In the genomic region with DNA sequence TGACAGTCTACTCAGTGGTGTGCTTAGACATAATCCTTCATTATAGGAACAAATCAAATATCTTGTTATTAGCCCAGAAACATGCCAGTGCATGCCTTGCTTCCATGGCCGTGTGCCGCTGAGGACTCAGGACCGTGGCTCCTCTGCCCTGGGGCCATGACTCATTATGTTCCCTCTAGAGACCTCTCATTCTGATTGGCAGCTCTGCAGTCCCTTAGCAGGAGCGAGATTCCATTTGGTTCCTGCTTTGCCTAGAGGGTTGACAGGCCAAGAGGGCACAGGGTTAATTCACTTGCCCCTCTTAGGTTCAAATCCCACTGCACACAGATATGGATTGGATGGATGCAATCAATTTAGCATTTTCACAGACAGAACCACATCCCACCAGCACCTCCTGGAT, we compare ENCODE assay signal across 26 mouse cellular contexts.
DNase-seq lines count a peak whose midpoint lies in the region; ATAC-seq and TF ChIP-seq lines count a peak whose summit lies in the region.
"Had no signal": no experiment of that assay in that cellular context is flagged by ENCODE, and none has a peak within 500 bp of the region (broad histone marks: within the 10 kb centered on the region; RNA-seq: fewer than 3 reads in every experiment).

No protein-coding gene starts in this region.

- H3K9me3 ChIP-seq in intestine, embryonic 14.5 days (ENCODE audit: control insufficient read depth, low read length) = no peaks in the 10 kb centered on the region
- no peaks in the 10 kb centered on the region for H3K9me3 ChIP-seq in intestine, embryonic 16.5 days (ENCODE audit: control insufficient read depth, low read length)
- H3K9me3 ChIP-seq in ES-Bruce4 (replicated peaks; ENCODE audit: control insufficient read depth, insufficient read depth, low read length, poor library complexity, severe bottlenecking) = no peaks in the 10 kb centered on the region
- no peaks in the 10 kb centered on the region for H3K9me3 ChIP-seq in embryonic facial prominence, embryonic 10.5 days
- H3K9me3 ChIP-seq: hindbrain, embryonic 10.5 days; limb, embryonic 13.5 days; liver, embryonic 13.5 days; neural tube, embryonic 12.5 days; stomach, embryonic 15.5 days had no signal

- no peaks in the 10 kb centered on the region for H3K36me3 ChIP-seq in intestine, embryonic 14.5 days (ENCODE audit: control insufficient read depth, insufficient read depth, low read length)
- no peaks in the 10 kb centered on the region for H3K36me3 ChIP-seq in intestine, embryonic 16.5 days (ENCODE audit: control insufficient read depth, insufficient read depth, low read length)
- no peaks in the 10 kb centered on the region for H3K36me3 ChIP-seq in ES-Bruce4 (ENCODE audit: control insufficient read depth, insufficient read depth, low read length, poor library complexity, severe bottlenecking)
- H3K36me3 ChIP-seq in embryonic facial prominence, embryonic 10.5 days (replicated peaks) = no peaks in the 10 kb centered on the region
- H3K36me3 ChIP-seq: hindbrain, embryonic 10.5 days; limb, embryonic 13.5 days; liver, embryonic 13.5 days; neural tube, embryonic 12.5 days; stomach, embryonic 15.5 days had no signal

- WGBS in intestine, embryonic 14.5 days = 79% methylated on average over 4 of the region's 4 CpGs
- 78% methylated on average over 4 of the region's 4 CpGs for WGBS in intestine, embryonic 16.5 days
- WGBS in embryonic facial prominence, embryonic 10.5 days = 42% methylated on average over 4 of the region's 4 CpGs

- H3K4me1 ChIP-seq in intestine, embryonic 14.5 days (replicated peaks; ENCODE audit: control insufficient read depth, insufficient read depth, low read length) = no peaks in the 10 kb centered on the region
- H3K4me1 ChIP-seq in intestine, embryonic 16.5 days (ENCODE audit: control insufficient read depth, insufficient read depth, low read length) = no peaks in the 10 kb centered on the region
- H3K4me1 ChIP-seq in ES-Bruce4 (ENCODE audit: control insufficient read depth, insufficient read depth, low read length) = no peaks in the 10 kb centered on the region
- H3K4me1 ChIP-seq in embryonic facial prominence, embryonic 10.5 days = peaks cover 12% of the 10 kb centered on the region
- H3K4me1 ChIP-seq: limb, embryonic 13.5 days; liver, embryonic 13.5 days; neural tube, embryonic 12.5 days; stomach, embryonic 15.5 days had no signal

- ATAC-seq in intestine, embryonic 14.5 days (replicated peaks; ENCODE audit: low FRiP score, low TSS enrichment, low read depth) = no peak
- no peak for ATAC-seq in intestine, embryonic 16.5 days
- ATAC-seq: forebrain, embryonic 16.5 days had no signal

- no peak for TF ChIP-seq POLR2A in ES-Bruce4 (IDR thresholded peaks at IDR 0.05; ENCODE audit: insufficient read depth, low read length)

- TF ChIP-seq EP300 in ES-Bruce4 (IDR thresholded peaks at IDR 0.05; ENCODE audit: insufficient read depth, low read depth, low read length) = no peak

- H3K9ac ChIP-seq in intestine, embryonic 14.5 days (ENCODE audit: low read length) = no peak overlapping the region
- H3K9ac ChIP-seq in intestine, embryonic 16.5 days (ENCODE audit: low read depth, low read length) = no peak overlapping the region
- peak overlapping the region; percentile 56 for H3K9ac ChIP-seq in ES-Bruce4 (ENCODE audit: low read depth, poor library complexity, severe bottlenecking)
- H3K9ac ChIP-seq: limb, embryonic 13.5 days; liver, embryonic 13.5 days; lung, embryonic 14.5 days; neural tube, embryonic 12.5 days; stomach, embryonic 15.5 days had no signal

- peak; percentile 13 for DNase-seq in intestine, embryonic 14.5 days (ENCODE audit: low spot score)
- DNase-seq in embryonic facial prominence, embryonic 10.5 days (ENCODE audit: low spot score) = peak; percentile 42
- DNase-seq in retina, embryonic 14.5 days (ENCODE audit: low spot score) = peak; percentile 39
- no peak for DNase-seq in left cerebral cortex, adult 8-10 months (ENCODE audit: low spot score in 2 of 2)
- DNase-seq in Muller cell, postnatal 12 days (ENCODE audit: inconsistent ontology term) = no peak
- DNase-seq: adrenal gland, postnatal 36 days; B cell, adult 2 months; cerebellum, adult 18-20 months; cerebellum, postnatal 36 days; gastrocnemius, postnatal 36 days; kidney, adult 9 months; kidney, postnatal 36 days; liver, embryonic 13.5 days; lung, embryonic 14.5 days; right cerebral cortex, postnatal 25 days; thymus, adult 18-20 months; thymus, postnatal 4 days had no signal

- no peak overlapping the region for H3K4me3 ChIP-seq in intestine, embryonic 14.5 days (ENCODE audit: low read depth, low read length)
- H3K4me3 ChIP-seq in intestine, embryonic 16.5 days (ENCODE audit: low read length) = no peak overlapping the region
- peak overlapping the region; percentile 68 for H3K4me3 ChIP-seq in ES-Bruce4 (ENCODE audit: low read depth, low read length)
- H3K4me3 ChIP-seq in embryonic facial prominence, embryonic 10.5 days = no peak overlapping the region
- H3K4me3 ChIP-seq: hindbrain, embryonic 10.5 days; left cerebral cortex, adult 2 months; limb, embryonic 13.5 days; liver, embryonic 13.5 days; neural tube, embryonic 12.5 days; stomach, embryonic 15.5 days had no signal

- no peak overlapping the region for H3K27ac ChIP-seq in intestine, embryonic 14.5 days (ENCODE audit: low read depth)
- H3K27ac ChIP-seq in intestine, embryonic 16.5 days (ENCODE audit: low read length) = no peak overlapping the region
- H3K27ac ChIP-seq in ES-Bruce4 (ENCODE audit: insufficient read depth, low read length) = 0 out of 2 replicates have a peak overlapping the region, but pooled peaks have one; percentile 31
- H3K27ac ChIP-seq in embryonic facial prominence, embryonic 10.5 days (replicated peaks) = no peak overlapping the region
- H3K27ac ChIP-seq: hindbrain, embryonic 10.5 days; left cerebral cortex, adult 2 months; limb, embryonic 13.5 days; liver, embryonic 13.5 days; macrophage; neural tube, embryonic 12.5 days; stomach, embryonic 15.5 days had no signal

- H3K27me3 ChIP-seq in intestine, embryonic 14.5 days (replicated peaks; ENCODE audit: control insufficient read depth, insufficient read depth, low read length) = no peaks in the 10 kb centered on the region
- no peaks in the 10 kb centered on the region for H3K27me3 ChIP-seq in intestine, embryonic 16.5 days (replicated peaks; ENCODE audit: control insufficient read depth, insufficient read depth, low read length)
- H3K27me3 ChIP-seq in ES-Bruce4 (ENCODE audit: control insufficient read depth, insufficient read depth, low read length, poor library complexity, severe bottlenecking) = no peaks in the 10 kb centered on the region
- H3K27me3 ChIP-seq in embryonic facial prominence, embryonic 10.5 days (replicated peaks; ENCODE audit: low read depth, poor library complexity, severe bottlenecking) = peaks cover 5% of the 10 kb centered on the region; the same call in 1 of the 2 replicates
- H3K27me3 ChIP-seq: limb, embryonic 13.5 days; liver, embryonic 13.5 days; neural tube, embryonic 12.5 days; stomach, embryonic 15.5 days had no signal

- TF ChIP-seq CTCF in ES-Bruce4 (IDR thresholded peaks at IDR 0.05; ENCODE audit: low read depth, low read length) = no peak

- H3K4me2 ChIP-seq in intestine, embryonic 14.5 days (ENCODE audit: low read length) = no peak overlapping the region
- no peak overlapping the region for H3K4me2 ChIP-seq in intestine, embryonic 16.5 days (ENCODE audit: low read depth, low read length)
- H3K4me2 ChIP-seq: limb, embryonic 13.5 days; liver, embryonic 13.5 days; lung, embryonic 14.5 days; neural tube, embryonic 12.5 days; stomach, embryonic 15.5 days had no signal

Comparison
In these comparisons a context has a peak if more than half of its experiments do, and no peak if none do; other contexts are left out.
1. DNase-seq: peak in intestine, embryonic 14.5 days (single experiment), embryonic facial prominence, embryonic 10.5 days (single experiment) and retina, embryonic 14.5 days (single experiment); none in left cerebral cortex, adult 8-10 months (0 of 2) and Muller cell, postnatal 12 days (single experiment).